Mouse (Mus musculus) left cerebral cortex, postnatal 4 days (tissue): ENCODE results near the gene Foxi1. TPM values are rescaled to one million over a fixed set of nuclear protein-coding genes. Genes with fewer than 3 reads are reported as not detected.
"Not testable (repeated sequence)": the region's sequence is repeated elsewhere in the genome, so short reads cannot be mapped to it uniquely, and the experiment has no call there.

ENCODE experiments used
- DNase-seq: peaks from one replicate; pipeline ENCODE4 v3.0.0-alpha.2; 2022
- intact Hi-C: fragments of 180-260 bp; cut with DNase I; formaldehyde crosslinking; loops from one replicate; pipeline ENCODE4 v1.15.1; 2025
- total RNA-seq, 2 experiments: library from RNA; stranded (reverse); gene quantifications; 2 replicates each; pipeline ENCODE4 v1.2.3; 2021

Gene Foxi1
- not detected for total RNA-seq

DNA sequence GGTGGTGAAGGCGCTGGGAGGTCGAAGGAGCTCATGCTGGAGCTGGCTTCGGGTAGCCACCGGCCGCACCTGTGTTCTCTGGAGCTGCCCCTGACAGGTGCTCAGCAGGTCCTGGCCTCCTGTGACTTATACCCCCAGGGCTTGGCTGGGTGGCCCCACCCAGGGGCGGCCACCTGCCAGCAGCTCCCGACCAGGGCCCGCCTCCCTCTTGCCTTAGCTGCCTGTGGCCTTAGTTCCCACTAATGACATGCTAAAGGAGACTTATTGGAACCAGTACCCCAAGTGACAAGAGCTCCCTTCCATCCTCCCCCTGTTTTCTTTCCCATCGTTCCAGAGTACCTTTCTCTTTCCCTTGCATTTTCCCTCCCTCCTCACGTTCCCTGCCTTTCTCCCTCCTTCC, at the start of gene Foxi1:
Foxi1 (minus strand) TSS at position 101 of the 400 bp plus-strand sequence.
- intact Hi-C loops, result no loop called here
- DNase-seq, result no peak

DNA sequence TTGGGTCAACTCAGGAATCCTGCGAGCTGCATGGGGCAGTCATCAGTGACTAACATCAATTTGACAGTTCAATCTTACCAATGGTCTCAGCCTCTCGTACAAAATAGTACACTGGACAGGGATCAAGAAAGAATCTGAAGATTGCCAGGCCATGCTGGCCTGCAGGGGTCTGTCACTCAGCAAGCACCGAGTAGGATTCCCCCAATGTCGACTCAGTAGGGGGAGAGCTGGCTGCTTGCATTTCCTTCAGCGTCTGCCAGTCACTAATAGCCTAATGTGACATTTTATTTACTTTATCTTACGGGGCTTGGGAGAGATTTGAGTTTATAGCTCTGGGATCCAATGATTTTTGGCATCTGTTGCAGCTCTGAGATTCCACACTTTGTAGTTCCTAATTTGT, 35.1 kb upstream of the Foxi1 start:
- intact Hi-C loops, result no loop called here
- DNase-seq, result no peak

DNA sequence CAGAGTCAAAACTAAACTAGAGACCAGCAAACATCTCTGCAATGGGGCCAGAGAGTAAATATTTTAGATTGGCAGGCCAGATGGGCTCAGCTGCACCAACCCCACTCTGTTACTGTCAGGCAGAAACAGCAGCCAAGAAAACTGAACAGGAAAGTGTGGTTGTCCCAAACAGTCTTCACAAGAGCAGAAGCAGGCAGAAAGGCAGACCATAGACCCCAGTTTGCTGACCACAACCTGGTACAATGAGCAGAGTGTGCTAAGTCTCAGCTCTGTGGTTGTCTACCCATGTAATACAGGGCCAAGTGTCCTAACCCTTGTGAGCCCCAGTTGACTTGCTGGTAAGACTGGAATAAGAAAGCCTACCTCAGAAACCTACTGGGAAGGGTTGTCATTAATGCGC, 32.4 kb upstream of the Foxi1 start:
- intact Hi-C loops, result no loop called here
- DNase-seq, result no peak

DNA sequence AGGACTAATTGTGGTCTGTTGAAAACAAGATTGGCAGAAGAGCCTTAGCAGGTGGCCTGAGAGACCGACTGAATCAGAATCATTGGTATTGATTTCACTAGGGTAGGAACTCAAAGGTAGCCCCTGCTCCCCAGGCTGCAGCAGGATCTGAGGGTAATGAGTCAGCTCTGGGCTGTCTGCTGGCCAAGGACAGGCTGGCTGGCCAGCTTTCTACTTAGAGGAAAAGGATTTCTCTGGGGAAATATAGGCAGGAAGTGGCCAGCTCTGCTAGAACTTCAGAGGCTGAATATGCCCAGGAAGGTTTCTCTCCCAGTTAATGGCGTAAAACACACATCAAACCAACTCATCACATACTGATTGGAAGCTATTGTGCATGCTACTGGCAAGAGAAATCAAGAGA, 31.8 kb upstream of the Foxi1 start:
- no peak for DNase-seq
- intact Hi-C loops, result loop anchor here (10.0 kb wide), 1 partner anchor 565 kb away; no protein-coding TSS in a partner anchor

DNA sequence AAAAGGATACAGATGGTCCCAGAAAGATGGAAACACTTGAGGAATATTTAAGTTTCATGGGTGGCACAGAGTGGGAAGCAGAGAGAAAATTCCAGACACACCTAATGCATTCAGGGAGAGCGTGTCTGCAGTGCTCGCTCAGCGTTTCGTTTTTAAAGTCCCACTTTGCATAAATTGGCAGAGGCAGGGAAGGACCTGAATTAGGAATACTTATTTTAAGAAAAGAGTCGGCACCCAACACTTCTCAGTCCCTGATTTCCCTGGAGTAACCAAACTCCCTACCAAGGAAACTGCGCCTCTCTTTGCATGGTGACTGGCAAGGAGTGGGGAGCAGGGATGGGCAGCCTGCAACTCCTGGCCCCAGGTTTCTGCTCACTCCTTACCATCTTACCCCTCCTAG, 29.0 kb upstream of the Foxi1 start:
- intact Hi-C loops, result loop anchor here (10.0 kb wide), 1 partner anchor 568 kb away; no protein-coding TSS in a partner anchor
- DNase-seq, result no peak

DNA sequence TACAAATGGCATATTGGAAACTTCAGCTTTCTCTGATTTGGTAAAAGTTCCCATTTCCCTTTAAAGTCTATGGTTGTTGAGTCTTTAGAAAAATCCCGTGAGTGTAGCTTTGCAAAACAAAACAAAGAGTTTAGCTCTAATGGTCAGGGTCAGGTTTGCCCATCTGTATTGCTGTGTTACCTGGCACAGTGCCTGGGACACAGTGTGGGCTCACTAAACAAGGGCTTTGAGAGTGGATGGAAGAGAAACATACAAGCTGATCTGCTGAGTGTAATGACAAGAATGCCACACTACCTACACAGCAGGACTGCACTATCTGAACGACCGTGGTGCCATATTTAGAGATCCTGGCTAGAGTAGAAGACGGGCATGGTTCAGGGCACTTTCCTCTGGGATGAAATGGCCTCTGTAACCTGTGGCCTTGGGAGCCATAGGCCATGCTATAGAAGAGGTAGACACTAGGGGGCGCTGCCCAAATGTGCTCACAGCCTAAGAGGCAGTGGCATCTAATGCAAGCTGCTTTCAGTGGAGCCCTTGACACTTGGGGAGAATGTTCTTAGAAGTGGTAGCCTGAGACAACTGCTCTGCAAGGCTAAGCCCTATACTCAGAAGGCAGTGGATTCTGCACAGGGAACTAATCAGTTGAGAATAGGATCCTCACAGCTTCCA, 28.3 kb upstream of the Foxi1 start:
- intact Hi-C loops, result loop anchor here (10.0 kb wide), 1 partner anchor 569 kb away; no protein-coding TSS in a partner anchor
- peak; percentile 54 for DNase-seq

DNA sequence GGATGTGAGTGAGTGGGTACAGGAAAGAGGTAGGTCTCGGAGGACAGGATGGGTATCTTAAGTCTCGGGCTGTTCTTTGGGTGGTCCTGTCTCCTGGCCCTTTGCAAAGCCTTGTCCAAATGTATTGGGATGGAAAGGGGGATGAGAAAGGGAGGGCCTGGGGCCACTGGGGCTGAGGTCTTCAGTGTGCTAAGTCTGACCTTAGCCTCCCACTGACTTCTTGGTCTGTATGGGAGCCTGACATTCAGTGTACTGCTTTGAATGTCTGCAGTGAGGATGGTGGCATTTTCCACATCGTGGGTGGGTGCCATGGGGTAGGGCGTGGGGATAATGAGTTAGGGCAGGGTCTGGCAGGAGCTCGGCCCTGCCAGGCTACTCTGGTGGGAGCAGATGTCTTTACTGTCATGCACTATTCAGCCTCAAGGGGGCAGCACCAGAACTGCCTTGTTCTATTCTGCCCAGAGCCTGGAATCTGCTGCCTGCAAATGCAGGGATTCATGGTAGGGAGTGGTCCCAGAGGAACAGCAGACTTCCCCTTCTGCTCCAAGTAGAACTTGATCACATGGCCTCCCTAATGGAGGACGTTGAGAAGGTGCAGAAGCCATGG, 21.0 kb upstream of the Foxi1 start:
- intact Hi-C loops, result no loop called here
- peak; percentile 81 for DNase-seq

DNA sequence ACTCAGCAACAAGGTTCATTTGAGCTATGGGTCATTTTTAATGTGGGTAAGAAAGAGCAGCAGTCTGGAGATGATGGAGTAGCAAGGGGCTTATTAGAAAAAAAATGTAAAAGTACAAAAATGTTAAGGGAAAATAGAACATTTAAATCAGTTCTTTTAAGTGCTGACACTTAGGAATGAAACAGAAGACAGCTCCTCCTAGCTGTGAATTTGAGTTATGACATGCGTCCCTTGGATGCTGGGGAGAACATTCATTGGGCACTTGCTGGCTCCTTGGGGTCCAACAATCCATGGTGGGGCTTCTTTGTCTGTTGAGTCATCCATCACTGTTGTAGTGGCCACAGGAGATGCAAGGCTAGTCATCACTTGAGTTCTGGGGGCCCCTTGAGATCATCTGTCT, 19.3 kb upstream of the Foxi1 start:
- DNase-seq, result no peak
- intact Hi-C loops, result no loop called here

DNA sequence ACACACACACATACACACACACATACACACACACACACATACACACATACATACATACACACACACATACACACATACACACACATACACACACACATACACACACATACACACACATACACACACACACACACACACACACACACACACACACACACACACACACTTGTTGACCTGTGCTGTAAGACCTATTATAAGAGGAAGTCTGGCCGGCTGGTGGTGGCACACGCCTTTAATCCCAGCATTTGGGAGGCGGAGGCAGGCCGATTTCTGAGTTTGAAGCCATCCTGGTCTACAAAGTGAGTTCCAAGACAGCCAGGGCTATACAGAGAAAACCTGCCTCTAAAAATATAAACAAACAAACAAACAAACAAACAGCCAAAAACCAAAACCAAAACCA, 12.7 kb upstream of the Foxi1 start:
- intact Hi-C loops, DNase-seq: not testable (repeated sequence)

DNA sequence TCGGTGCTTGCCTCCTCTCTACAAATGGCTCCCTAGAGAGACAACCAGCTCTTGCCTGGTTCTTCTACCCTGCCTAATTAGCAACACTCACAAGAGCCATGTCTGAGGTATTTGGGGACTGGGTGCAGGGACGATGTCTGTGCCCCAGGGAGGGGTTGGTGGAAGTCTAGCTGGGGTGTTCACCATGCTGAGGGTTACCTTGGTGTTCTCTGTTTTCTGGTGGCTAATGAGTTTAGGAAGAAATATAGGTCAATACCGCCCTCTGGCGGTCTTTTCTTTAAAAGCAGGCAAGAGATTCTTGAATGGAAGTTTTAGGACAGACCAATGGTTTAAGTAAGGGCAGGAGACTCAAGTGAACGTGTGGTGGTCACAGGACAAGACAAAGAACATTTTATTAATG, 5.0 kb upstream of the Foxi1 start:
- peak; percentile 65 for DNase-seq
- intact Hi-C loops, result loop anchor here (2.0 to 10.0 kb wide), 4 partner anchors 64 to 481 kb away; no protein-coding TSS in a partner anchor

DNA sequence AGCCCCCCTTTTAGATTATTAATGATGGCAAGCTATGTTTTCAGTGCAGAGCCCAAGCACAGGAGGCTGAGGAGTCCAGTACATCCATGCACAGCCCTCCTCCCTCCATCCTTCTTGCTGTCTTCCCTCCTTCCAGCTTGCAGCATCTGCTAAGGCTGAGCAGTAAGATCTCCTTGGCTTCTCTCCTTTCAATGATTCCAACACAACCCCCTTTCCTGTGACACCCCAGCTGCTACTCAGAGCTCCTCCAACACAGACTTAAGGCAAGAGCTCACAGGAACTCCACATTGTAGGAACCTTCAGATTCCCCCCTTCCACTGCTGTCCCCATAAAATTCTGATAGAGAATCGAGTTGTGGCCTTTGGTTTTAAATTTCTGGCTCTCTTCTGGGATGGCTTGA, 5.1 kb downstream of the Foxi1 start:
- intact Hi-C loops, result no loop called here
- no peak for DNase-seq

DNA sequence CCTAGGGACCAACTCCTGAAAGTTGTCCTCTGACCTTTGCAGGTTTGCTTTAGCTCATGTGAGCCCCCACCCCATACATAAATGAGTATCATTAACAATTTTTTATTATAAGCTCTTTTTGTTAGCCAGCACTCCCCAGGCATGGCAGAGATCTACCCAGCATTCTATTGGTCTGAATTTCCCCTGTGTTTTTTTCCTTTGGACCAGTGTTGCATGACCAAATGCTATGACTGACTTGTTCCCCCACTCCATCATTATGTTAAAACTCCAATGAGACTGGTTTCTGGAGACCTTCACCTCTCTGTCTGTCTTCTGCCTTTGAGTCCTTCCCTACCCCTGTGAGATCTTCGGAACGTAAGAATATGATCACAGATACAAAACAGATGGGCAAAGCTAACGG, 12.7 kb downstream of the Foxi1 start:
- no peak for DNase-seq
- intact Hi-C loops, result no loop called here

DNA sequence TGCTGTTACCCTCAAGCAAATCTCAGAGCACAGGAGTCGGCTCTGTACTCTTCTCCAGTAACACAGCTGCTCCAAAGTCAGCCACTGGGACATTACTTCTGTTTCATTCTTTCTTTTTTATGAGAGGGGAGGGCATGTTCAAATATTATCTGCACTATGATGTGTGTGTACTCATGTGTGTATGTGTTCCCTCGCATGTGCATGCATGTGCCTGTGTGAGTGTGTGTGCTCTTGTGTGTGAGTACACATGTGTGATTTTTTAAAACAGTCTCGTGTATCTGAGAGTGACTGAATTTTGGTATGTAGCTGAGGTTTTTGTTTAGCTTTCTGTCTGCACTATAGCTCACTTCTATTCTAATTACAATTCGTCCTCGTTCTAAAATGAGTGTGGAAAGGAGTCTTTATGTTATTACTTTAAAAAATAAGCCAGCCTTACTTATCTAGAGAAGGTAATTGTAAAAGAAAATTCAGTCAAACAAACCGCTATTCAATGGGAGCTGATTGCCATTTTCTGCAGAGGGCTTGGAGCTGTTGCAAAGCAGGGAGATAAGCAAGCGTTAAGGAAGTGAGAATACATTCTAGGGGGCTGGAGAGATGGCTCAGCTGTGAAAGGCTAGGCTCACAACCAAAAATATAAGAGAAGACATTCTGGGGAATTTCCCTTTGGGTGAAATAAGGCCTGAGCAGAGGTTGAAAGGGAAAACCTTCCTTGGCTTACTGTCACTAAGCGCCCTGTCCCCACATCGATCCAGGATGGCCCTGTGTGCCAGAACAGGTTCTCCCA, 13.5 kb downstream of the Foxi1 start:
- intact Hi-C loops, result no loop called here
- DNase-seq, result no peak

DNA sequence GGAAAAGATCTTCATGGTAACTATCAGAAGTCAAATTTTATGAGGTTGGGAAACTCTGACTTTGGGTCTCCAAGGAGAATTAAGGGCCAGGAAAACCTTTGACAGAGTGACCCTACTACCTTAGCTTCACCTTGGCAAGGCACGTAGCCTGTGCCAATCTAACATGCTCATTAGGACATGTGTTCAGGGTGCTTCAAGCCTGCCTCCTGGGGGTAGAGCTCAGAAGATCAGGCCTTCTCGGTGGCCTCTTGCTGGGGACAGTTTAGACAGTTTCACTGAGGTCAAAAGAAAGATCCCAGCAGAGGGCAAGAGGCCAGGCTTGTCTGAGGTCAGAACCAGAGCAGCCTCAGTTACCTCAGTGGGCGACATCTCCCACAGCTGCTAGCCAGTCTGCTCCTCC, 14.2 kb downstream of the Foxi1 start:
- intact Hi-C loops, result no loop called here
- no peak for DNase-seq

DNA sequence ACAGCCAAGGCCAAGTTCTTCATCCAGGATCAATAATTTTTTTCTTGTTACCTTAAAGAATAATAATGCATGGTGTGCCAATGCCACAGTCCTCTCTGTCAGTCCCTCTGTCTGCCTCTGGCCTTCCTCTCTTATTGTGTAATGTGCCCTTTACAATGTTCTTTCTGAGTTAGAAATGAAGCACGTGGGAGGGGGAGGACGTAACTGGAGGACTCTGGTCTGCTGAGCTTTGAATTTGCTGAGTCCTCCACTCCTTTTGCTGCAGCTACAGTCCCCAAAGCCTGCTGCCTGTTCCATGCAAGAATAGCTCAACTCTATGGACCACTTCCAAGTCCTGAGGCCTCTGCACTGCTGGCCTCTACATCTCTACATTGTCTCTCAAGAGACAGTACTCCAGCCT, 23.6 kb downstream of the Foxi1 start:
- intact Hi-C loops, result no loop called here

DNA sequence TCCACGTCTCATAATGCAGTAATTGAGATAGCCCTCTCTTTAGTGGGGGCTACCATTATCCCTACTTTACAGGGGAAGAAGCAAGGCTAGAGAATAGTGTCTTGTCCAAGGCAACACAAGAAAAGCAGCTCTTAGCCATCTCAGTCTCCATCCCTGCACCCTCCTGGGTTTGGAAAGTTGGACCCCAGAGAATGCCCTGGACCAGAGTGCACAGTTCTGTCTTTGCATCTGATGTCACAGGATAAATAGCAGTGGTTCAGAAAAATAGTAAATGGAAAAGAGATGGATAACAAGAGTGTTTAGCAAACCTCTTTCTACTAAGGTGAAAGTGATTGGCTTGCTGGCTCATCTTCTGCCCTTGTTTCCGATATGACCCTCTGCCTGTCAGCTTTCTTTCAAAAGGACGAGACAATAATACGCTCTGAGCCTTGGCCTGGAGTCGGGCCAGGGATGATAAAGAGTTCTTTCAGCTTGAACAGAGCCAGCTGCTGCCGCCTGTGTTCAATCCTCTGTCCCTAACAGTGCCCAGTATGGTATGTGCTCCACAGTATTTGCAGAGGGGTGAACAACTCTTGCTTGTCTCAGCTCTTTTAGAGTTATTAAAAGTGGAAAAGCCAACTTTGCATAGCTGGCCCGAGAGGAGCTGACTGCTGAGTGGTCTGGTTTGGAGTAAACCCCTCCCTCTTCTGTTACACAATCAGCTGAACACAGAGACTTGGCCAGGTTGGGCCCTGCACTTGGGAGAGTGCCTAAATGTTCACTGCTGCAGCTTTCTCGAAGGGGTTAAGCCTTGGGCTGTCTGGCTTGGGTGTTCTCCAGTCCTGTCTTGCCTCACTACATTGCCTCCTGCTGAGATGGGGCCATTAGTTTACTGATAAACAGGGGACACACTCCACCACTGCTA, 26.4 kb downstream of the Foxi1 start:
- peak; percentile 82 for DNase-seq
- intact Hi-C loops, result no loop called here

More for the DNA sequence above, 23.6 kb downstream of the Foxi1 start:
- no peak for DNase-seq

DNA sequence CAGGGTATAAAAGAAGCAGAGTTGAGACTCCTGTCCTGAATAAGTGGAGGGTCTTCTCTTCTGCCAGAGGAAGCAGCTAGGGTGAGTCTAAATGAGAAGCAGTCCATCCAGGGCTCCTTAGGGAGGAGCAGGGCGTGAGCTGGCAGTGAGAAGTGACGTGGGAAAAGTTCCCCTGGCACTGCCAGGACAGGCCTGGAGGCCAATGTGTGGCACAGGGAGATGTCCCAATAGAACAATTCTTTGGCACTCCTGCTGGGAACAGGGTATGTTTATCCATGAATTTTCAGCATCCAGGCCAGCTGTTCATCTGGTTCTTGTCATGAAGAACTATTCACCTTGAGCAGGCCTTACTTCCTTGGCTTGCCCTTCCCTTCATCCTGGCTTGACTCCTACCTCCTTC, 29.1 kb downstream of the Foxi1 start:
- DNase-seq, result no peak
- intact Hi-C loops, result no loop called here

DNA sequence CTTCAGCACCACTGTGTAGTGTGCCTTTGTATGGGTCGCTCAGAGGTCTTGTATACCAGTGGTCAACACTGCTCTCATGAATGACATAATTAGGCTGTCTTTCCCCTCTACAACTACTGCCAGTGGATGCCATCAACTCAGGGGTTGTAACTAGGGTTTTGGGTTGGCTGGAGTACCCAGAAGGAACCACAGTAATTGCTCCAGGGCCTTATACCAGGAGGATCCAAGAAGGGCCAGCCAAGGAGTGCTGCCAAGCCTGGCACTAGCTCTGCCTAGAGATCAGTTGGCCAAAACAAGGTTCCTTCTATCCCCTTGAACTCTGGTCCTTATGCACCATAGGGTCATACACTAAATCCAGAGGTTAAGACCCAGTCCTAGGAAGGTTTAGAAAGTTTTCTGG, 31.5 kb downstream of the Foxi1 start:
- DNase-seq, result no peak
- intact Hi-C loops, result no loop called here

DNA sequence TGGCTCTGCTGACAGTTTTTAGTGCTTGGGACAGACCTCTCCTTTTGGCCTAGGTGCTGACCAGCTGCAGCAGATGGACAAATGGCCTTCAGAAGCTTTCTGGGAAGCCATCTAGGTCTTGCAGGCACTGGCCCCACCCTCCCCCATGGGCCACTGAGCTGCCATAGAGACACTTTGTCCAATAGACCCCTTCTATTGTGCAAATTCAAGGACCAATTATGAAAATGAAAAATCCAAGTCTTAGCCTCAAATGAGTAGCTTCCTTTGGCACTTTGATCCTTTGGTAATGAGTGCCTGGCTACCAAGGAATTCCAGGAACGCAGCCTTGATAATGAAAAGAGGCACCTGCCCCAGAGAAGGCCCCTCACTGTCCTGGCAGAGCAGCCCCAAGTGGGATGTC, 36.7 kb downstream of the Foxi1 start:
- intact Hi-C loops, result no loop called here
- DNase-seq, result no peak

DNA sequence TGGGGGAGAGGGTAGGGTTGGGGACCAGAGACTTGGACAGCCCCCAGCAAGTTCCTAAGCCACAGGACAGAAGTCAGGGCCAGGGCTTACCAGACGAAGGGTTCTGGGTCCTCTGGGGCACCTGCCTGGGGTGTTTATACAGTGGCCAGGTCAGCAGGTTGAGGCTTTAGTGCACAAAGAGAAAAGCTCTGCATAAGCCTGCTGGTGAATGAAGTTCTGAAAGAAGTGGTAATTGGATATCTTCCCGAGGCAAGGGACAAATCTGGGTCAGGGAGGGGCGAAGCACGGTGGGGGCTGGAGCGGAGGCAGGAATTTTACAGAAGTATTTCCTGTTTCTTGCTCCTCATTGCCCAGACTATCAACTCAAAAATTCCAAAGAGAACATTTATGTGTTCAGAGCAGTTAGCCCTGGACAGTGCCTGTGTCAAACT, 38.4 kb downstream of the Foxi1 start:
- intact Hi-C loops, result no loop called here
- DNase-seq, result no peak

DNA sequence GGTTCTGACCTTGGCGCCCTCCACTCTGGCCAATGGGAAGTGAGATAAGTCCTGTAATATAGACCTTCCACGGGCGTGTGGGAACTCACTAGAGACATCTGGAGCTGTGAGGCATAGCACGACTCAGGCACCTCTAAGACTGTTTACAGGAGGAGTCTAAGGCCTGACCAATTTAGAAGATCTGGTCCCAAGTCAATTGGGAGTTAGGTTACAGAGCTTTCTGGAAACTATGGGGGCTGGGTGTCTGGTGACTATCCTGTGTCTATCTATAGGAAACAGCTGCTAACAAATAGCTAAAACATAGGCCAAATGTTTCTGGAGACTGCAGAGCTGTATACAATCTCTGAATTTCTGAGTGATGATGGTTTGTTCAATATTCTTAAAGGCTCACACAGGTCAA, 41.5 kb downstream of the Foxi1 start:
- no peak for DNase-seq
- intact Hi-C loops, result no loop called here
